Mouse (Mus musculus) cerebellum, adult 2 months (tissue): ENCODE data around the gene Pcnx3.

Experiments used
- CTCF ChIP-seq: fragments of 200-500 bp; IDR thresholded peaks from 2 replicates; pipeline ENCODE4 v1.5.1; 2011; ENCODE audit warnings: low read depth, mild to moderate bottlenecking, control low read depth, low read length, moderate library complexity, borderline replicate concordance; ENCODE audit not compliant: insufficient read depth
- POLR2A ChIP-seq: fragments of 200-500 bp; IDR thresholded peaks from 2 replicates; pipeline ENCODE4 v1.6.1; 2011; ENCODE audit warnings: low read length, control low read depth, borderline replicate concordance; ENCODE audit not compliant: insufficient read depth

DNA sequence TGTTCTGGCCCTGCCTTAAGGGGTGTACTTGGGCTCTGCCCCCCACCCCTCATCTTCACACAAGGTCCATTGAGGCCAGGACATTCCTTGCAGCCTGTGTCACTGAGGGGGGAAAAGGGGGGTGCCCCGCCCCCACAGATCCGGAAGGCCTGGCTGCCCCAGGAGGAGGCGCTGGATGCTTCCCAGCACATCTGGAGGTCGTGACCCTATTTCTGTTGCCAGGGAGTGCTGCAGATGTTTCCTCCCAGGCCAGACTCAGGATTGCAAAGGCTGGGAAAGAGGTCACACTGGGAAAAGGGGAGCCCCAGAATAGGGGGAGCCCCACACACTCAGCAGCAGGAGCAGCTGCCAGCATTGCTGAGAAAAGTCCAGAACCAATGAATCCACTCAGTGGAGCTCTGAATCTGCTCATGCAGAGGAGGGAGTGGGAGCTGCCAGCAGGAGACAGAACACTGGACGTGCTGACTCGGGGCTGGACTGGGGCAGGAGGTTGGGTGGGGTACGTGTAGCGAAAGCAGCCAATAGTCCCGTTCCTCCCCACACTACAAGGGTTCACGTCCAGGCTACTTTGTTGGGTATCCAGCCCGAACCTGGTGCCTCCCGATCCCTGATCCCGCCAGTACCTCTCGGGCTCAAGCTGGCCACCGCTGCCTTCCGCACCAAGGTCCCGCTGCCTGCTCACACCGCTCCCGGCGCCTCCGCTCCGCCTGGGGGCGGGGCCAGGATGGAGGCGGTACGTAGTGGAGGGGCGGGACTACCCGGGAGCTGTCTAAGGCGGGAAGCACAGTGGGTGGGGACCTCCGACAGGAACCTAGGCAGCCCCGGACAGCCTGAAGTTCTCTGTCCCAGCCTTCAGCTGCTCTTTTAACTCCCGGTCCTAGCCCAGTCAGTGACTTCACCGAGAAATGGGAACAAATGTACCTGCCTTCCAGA lies 25.5 kb downstream of the Pcnx3 start, which contains the start of gene Sipa1:
- no peak for TF ChIP-seq CTCF
- no peak for TF ChIP-seq POLR2A
